Mouse (Mus musculus) erythroblast, embryonic 14.5 days (primary cell): Measurements from ENCODE around the gene Zfp385a. TPM values are rescaled to one million over a fixed set of nuclear protein-coding genes. Genes with fewer than 3 reads are reported as not detected.

Experiments used
- H3K27me3 ChIP-seq: 2 replicates; pipeline ENCODE4 v1.6.1; 2012; ENCODE audit warnings: inconsistent platforms; ENCODE audit not compliant: control insufficient read depth
- H3K36me3 ChIP-seq: 2 replicates; pipeline ENCODE4 v1.6.1; 2012; ENCODE audit warnings: mild to moderate bottlenecking, inconsistent platforms; ENCODE audit not compliant: control insufficient read depth
- H3K4me1 ChIP-seq: 2 replicates; pipeline ENCODE4 v1.6.1; 2012; ENCODE audit warnings: inconsistent platforms; ENCODE audit not compliant: control insufficient read depth
- H3K4me3 ChIP-seq: replicated peaks from 2 replicates; pipeline ENCODE3; 2012; ENCODE audit warnings: moderate library complexity, mild to moderate bottlenecking, inconsistent platforms
- H3K9me3 ChIP-seq: 2 replicates; pipeline ENCODE4 v1.6.1; 2012; ENCODE audit warnings: low read length, inconsistent platforms, mixed read lengths; ENCODE audit not compliant: control insufficient read depth
- GATA1 ChIP-seq: IDR thresholded peaks from 2 replicates; pipeline ENCODE4 v1.6.1; 2012; ENCODE audit warnings: low read length, inconsistent platforms, mixed read lengths
- TAL1 ChIP-seq: IDR thresholded peaks from 3 replicates; pipeline ENCODE4 v1.6.1; 2012; ENCODE audit warnings: low read length, inconsistent platforms, mixed read lengths
- polyA plus RNA-seq: library from polyadenylated mRNA; stranded (reverse); fragments of >175 nt; gene quantifications from 2 replicates; pipeline ENCODE4 v1.2.3, GENCODE M21; 2012

Zfp385a gene
- polyA plus RNA-seq, 1 experiment = 1.6 TPM

GRCm38 (mm10) chr15:103365471-103366375, 25.8 kb upstream of the Zfp385a start:
- Histone ChIP-seq H3K27me3 (peaks cover 40% of the 10 kb centered on the region), H3K4me3 (peak overlapping the region; percentile 66), H3K36me3 (no peaks in the 10 kb centered on the region), H3K9me3 (no peaks in the 10 kb centered on the region), H3K4me1 (peaks cover 48% of the 10 kb centered on the region)
- no peak for TF ChIP-seq GATA1

- no peaks in the 10 kb centered on the region for H3K9me3 ChIP-seq
- H3K27me3 ChIP-seq = peaks cover 35% of the 10 kb centered on the region
- H3K36me3 ChIP-seq = no peaks in the 10 kb centered on the region
- H3K4me3 ChIP-seq = peak overlapping the region; percentile 66
- TF ChIP-seq TAL1 = no peak
- TF ChIP-seq GATA1 = no peak
- H3K4me1 ChIP-seq = peaks cover 48% of the 10 kb centered on the region
Measured at GRCm38 (mm10) chr15:103364761-103365160, 24.9 kb upstream of the Zfp385a start.

- Histone ChIP-seq H3K9me3 (no peaks in the 10 kb centered on the region), H3K4me3 (no peak overlapping the region), H3K27me3 (peaks cover 32% of the 10 kb centered on the region), H3K36me3 (no peaks in the 10 kb centered on the region), H3K4me1 (peaks cover 53% of the 10 kb centered on the region)
- TF ChIP-seq GATA1 (no peak), TAL1 (no peak)
Measured at GRCm38 (mm10) chr15:103363809-103364208, 23.9 kb upstream of the Zfp385a start.

GRCm38 (mm10) chr15:103362950-103363349, 23.1 kb upstream of the Zfp385a start:
- Histone ChIP-seq H3K9me3 (no peaks in the 10 kb centered on the region), H3K36me3 (no peaks in the 10 kb centered on the region), H3K27me3 (peaks cover 27% of the 10 kb centered on the region), H3K4me3 (no peak overlapping the region), H3K4me1 (peaks cover 58% of the 10 kb centered on the region)
- TF ChIP-seq TAL1 (no peak), GATA1 (no peak)

- peaks cover 58% of the 10 kb centered on the region for H3K4me1 ChIP-seq
Measured at GRCm38 (mm10) chr15:103362333-103362732, 22.4 kb upstream of the Zfp385a start.

GRCm38 (mm10) chr15:103361269-103361668, 21.4 kb upstream of the Zfp385a start:
- H3K27me3 ChIP-seq = peaks cover 12% of the 10 kb centered on the region
- H3K4me3 ChIP-seq = no peak overlapping the region
- peaks cover 51% of the 10 kb centered on the region for H3K4me1 ChIP-seq
- TF ChIP-seq GATA1 (no peak), TAL1 (no peak)
- H3K9me3 ChIP-seq = no peaks in the 10 kb centered on the region
- peaks cover 11% of the 10 kb centered on the region for H3K36me3 ChIP-seq

More at GRCm38 (mm10) chr15:103362333-103362732, 22.4 kb upstream of the Zfp385a start:
- Histone ChIP-seq H3K36me3 (peaks cover 2% of the 10 kb centered on the region), H3K27me3 (peaks cover 22% of the 10 kb centered on the region), H3K4me3 (no peak overlapping the region), H3K9me3 (no peaks in the 10 kb centered on the region)
- no peak for TF ChIP-seq TAL1

GRCm38 (mm10) chr15:103359869-103360602, 20.1 kb upstream of the Zfp385a start:
- H3K4me1 ChIP-seq = peaks cover 38% of the 10 kb centered on the region
- peaks cover 20% of the 10 kb centered on the region for H3K36me3 ChIP-seq
- TF ChIP-seq GATA1 = no peak
- TF ChIP-seq TAL1 = no peak

GRCm38 (mm10) chr15:103359122-103359510, 19.2 kb upstream of the Zfp385a start:
- peaks cover 27% of the 10 kb centered on the region for H3K36me3 ChIP-seq
- TF ChIP-seq TAL1 (no peak), GATA1 (no peak)
- H3K27me3 ChIP-seq = no peaks in the 10 kb centered on the region
- H3K4me3 ChIP-seq = no peak overlapping the region
- peaks cover 30% of the 10 kb centered on the region for H3K4me1 ChIP-seq
- H3K9me3 ChIP-seq = no peaks in the 10 kb centered on the region

More at GRCm38 (mm10) chr15:103359869-103360602, 20.1 kb upstream of the Zfp385a start:
- H3K4me3 ChIP-seq = no peak overlapping the region
- no peaks in the 10 kb centered on the region for H3K27me3 ChIP-seq
- H3K9me3 ChIP-seq = no peaks in the 10 kb centered on the region

GRCm38 (mm10) chr15:103358278-103359121, 18.6 kb upstream of the Zfp385a start:
- TF ChIP-seq TAL1 = no peak
- TF ChIP-seq GATA1 = no peak
- H3K9me3 ChIP-seq = no peaks in the 10 kb centered on the region
- H3K36me3 ChIP-seq = peaks cover 33% of the 10 kb centered on the region
- H3K4me3 ChIP-seq = no peak overlapping the region
- H3K27me3 ChIP-seq = no peaks in the 10 kb centered on the region
- H3K4me1 ChIP-seq = peaks cover 26% of the 10 kb centered on the region
